Mouse (Mus musculus): Measurements from ENCODE around the gene Coro6.
A peak's percentile ranks its signal among the peaks of the same experiment; 100 is the strongest.

The Coro6 gene

DNA sequence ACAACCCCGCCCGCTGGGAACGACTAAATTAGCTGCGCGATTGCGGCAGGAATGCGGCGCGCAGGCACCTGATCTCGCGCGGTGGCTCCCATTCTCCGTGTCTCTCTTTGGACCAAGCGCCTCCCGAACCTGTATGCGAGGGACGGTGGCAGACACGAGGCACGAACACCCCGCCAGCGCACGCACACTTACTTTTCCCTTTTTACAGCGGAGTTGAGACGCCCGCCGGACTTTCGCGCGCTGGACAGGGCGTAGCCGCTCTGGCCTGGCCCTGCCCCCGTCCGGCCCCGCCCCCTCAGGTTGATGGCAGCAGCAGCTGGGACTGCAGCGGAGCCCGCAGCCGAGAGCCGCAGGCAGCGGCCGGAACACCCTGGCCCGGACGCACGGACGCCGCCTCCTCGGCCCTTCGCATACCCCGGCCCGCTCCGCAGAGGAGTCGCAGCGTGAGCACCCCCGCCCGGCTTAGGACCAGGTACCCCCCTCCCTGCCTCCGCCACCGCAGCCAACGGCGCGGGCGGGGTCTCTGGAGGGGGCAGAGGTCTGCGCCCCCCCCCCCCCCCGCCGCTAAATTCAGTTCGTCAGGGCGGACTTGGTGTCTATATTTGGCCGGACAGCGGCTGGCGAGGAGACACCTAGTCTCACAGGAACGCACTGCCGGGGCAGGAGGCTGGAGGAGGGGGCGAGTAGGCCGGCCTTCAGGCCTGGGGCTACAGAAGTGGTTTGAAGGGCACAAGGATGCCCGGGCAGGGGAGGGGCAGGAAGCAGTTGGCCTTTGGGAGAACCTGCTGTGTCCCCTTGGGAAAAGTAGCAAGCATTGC, at the start of gene Coro6:
Gene Coro6 (plus strand): TSS at position 129 of the 818 bp plus-strand sequence.
- no peak for TF ChIP-seq GATA4 (IDR thresholded peaks at IDR 0.05; ENCODE audit: insufficient replicate concordance, low read length)

DNA sequence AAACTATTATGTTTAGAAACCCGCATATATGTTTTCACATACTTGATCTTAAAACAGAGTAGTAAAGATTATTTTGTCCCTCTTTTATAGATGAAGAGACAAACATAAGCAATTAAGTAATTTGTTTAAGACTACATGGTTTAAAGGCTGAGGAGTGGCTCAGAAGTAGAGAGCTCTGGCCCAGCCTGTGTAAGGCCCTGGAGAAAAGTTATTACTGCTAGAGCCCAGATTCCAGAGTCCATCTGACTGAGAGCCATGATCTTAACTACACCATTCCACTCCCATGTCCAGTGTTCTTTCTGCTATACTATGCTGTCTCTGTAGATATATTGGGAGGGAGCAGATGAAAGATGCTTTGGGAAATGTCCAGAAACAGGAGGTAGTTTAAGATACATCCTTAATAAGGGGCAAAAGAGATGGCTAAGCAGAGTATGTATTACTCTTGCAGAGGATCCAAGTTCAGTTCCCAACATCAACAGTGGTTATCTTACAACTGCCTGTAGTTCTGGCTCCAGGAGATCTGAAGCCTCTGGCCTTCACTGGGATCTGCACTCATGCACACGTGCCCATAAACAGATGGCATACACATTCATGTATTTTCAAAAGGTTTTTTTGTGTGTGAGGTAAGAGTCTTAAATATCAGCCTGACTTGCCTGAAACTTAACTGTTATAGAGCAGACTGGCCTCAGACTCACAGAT, 47.9 kb upstream of the Coro6 start:
- no peak for TF ChIP-seq GATA4 (IDR thresholded peaks at IDR 0.05; ENCODE audit: insufficient replicate concordance, low read length)

DNA sequence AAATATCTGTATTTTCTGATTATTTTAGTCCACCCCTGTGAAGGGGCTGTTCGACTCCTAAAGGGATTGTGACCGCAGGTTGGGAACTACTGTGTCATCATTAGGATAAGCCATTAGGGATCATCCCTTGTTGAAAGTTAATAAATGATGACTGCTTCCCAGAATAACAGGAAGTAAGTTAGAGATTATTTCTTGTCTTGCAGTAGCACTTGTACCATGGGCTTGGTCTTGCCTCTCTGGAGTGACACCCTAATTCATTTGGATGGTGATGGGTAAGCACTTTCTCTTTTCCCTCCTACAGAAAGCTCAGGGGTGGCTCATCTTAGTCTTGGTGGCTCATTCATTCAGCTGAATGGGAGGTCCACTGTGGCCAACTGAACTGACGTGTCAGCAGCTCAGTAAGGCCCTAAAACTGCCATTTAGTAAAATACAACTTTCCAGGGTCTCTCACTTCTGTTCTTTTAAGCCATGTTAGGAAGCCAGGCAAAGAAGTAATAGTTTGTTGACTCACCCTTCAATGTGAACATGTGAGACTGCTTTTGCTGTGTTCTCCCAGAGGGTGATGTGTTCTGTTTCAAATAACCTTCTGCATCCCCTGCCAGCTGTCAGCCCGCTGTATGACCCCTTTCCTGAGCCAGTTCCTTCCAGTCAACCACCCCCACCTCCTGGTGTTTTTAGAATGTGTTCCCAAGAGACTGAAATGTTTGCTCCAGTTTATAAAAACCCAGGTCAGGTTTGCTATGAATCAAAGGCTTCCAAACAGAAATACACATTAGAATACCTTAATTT, 45.8 kb upstream of the Coro6 start:
- TF ChIP-seq GATA4 (IDR thresholded peaks at IDR 0.05; ENCODE audit: insufficient replicate concordance, low read length), result peak; percentile 57; the same call in 1 of the 2 replicates

DNA sequence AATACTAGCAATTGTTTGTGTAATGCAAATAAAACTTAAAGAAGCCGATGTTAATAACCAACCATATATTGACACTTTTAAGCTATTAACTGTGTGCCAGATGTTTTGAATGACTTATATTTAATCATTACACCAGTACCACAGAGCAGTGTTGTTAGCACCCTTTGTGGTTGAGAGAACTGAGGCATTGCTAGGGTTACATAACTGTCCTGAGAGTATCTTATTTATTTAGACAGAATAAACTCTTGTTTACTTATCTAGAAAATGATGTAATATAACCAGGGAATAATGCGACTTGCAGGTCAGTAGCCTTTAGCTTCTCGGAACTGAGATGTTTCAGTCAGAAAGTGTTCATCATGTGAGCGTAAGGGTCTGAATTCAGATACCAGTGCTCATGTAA, 44.2 kb upstream of the Coro6 start:
- 0 out of 2 replicates have a peak, but pooled peaks have one; percentile 33 for TF ChIP-seq GATA4 (IDR thresholded peaks at IDR 0.05; ENCODE audit: insufficient replicate concordance, low read length)

DNA sequence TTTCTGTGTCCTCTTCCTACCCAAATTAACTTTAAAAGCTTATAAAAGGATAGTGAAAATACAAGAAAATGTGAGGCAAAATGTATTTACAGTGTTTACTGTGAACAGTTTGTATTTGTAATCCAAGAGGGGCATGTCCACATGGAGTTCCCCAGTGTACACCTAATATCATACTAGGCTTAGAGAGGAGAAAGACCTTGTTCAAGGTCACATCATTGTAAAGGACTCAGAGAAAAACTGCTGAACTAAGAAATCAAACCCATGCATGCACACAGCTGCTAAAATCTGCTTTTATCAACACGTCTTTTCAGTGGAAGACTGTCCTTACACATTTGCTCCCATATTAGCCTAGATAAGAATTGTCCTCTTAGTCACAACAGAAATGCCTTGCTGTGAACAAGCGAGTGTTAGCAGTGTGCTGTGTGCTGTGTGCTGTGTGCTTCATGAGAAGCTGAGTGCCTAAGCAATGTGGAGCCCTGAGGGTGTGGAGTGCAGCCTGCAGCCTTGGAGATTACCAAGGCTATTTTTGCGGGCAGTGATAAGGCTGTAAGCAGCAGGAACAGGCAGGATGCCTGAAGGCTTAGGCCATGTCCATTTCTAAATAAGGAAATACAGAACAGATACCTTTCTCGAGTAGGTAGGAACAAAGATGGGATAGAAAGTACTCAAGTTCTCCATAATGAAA, 38.9 kb upstream of the Coro6 start:
- TF ChIP-seq GATA4 (IDR thresholded peaks at IDR 0.05; ENCODE audit: insufficient replicate concordance, low read length), result peak; percentile 78; the same call in 1 of the 2 replicates

DNA sequence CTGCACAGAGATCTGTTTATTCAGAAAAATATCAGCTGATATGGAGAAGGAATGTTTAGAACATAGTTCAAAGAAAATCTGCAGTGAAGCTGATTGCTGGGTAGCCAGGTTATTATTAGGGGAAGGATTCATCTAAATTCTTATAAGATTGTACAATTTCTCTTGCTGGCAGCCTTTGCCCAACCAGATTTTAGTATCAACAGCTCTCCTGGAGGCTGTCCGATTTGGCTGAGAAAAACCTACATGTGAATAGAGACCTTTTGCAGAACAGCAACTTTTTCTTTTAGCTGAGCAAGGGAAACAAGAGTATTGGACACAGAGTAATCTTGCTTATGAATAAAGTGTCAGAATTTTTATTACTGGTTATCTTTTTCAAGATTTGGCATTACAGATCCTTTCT, 33.8 kb upstream of the Coro6 start:
- TF ChIP-seq GATA4 (IDR thresholded peaks at IDR 0.05; ENCODE audit: insufficient replicate concordance, low read length), result no peak

DNA sequence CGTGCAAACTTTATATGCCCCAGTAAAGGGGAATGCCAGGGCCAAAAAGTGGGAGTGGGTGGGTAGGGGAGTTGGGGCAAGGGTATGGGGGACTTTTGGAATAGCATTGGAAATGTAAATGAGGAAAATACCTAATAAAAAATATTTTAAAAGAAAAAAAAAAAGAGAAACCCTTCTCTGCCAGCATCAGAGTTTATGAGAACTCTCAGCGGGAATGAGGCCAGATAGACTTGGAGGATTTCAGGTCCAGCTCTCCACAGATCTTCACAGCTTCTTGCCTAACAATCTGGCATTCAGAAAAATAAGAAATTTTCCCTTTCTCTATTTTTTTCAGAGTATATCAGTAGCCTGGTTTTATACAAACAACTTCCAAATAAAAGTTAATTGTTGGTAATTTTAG, 25.2 kb upstream of the Coro6 start:
- no peak for TF ChIP-seq GATA4 (IDR thresholded peaks at IDR 0.05; ENCODE audit: insufficient replicate concordance, low read length)

DNA sequence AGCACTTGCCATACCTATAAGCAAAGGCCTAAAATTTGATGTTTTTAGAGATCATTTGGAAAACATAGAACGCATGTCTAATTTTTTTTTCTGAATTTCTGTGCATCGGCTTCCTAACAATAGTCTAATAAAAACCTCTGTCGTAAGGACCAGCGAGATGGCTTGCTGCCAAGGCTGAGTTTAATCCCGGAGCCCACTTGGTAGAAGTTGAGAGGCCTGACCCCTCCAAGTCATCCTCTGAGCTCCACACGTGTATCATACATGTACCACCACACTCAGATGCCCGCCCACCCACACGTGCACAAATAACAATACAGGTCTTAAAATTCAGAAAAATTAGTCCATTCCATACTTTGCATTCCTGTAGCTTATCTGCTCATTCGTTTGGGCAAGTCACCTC, 22.1 kb upstream of the Coro6 start:
- no peak for TF ChIP-seq GATA4 (IDR thresholded peaks at IDR 0.05; ENCODE audit: insufficient replicate concordance, low read length)

DNA sequence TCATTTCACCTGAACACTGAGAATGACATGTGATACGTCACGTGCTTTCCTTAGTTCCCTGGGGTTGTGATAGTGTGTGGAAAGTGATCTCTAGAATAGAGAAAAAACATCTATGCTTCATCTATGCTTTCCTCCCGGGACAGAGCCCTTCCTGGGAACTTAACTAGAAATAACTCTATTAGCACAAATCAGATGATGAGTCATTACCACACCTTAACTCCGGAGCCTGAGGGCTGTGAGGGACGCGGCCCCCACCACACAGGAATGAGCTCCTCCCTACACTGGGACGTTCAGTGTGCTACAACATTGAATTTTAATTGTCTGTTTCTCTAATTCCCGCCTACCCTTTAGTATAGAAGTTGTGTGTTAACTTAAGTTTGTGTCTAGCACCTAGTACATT, 21.2 kb upstream of the Coro6 start:
- no peak for TF ChIP-seq GATA4 (IDR thresholded peaks at IDR 0.05; ENCODE audit: insufficient replicate concordance, low read length)

DNA sequence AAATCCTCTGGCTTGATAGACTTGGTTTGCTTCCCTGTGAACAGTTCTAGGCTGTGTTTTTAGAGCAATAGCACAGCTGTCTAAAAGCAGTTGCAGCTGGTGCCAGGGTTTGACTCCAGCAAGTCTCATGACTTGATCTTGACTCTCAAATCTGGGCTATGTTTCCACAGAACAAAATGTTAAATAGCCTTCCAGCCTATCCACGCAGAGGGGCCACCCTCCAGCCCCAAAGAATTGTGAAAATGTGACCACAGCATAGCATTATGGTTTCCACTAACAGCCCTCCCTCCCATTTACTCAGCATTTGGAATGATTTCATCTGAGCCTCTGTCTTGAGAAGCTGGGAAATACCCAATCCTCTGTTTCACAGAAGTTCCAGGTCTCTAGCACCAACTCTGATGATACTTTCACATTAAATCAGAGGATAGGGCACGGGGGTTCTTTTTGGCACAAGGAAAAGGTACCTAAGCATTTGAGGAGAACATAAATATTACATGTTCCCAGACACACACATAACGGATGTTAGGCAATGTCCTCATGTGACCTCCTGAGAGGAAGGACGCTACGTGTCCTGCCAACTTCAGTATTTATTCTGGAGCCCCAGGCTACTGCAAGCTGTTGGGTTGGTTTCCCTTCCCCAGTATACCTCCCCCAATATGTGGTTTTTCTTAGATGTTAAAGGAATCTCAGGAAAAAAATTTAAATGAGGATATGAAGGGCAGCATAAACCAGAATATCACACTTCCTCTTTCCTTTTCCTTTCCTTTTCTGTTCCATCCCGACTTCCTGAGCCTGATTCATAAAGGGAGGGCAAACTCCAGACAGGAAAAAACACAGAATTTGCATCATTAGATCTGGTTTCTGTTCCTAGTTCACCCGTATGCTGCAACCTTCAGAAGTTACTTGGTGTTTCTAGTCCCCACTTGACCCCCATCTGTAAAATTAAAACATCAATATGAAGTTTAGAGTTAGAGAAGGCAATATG, 19.7 kb upstream of the Coro6 start:
- TF ChIP-seq GATA4 (IDR thresholded peaks at IDR 0.05; ENCODE audit: insufficient replicate concordance, low read length), result peak; percentile 62; the same call in 1 of the 2 replicates

DNA sequence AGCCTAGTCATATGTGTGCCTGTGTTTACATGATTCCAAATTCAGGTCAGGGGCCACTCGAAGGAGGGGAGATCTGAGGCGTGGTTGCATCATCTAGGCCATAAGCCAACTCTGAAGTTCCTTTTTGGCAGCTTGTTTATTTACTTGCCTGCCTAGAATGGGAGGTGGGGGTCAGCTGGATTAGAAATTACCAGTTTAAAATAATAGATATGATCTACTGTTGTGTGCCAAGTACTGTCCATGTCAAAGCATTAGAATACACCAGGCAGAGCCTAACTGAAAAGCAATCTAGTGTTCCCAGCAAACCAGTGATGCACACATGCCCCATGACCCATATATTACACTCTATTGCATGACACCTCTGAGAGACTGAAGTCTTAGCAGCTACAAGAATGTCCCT, 17.3 kb upstream of the Coro6 start:
- TF ChIP-seq GATA4 (IDR thresholded peaks at IDR 0.05; ENCODE audit: insufficient replicate concordance, low read length), result no peak

DNA sequence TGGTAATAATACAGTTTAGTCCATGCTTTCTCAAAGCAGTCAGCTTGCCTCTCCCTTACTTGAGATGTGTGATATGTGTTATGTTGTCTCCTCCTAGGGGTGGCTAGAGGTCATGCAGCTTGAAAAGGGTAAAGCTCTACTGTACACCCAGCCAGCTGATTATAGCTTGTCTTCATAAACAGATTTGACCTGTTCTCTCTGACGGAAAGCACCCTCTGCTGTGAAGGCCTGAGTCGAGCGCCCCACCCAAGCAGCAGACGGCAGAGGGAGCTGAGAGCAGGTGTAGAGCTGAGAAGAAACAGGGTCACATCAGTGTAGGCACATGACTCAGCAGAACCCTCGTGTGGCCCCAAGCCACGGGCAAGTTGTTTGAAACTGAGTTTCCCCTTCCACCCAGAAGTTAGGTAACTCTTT, 15.6 kb upstream of the Coro6 start:
- no peak for TF ChIP-seq GATA4 (IDR thresholded peaks at IDR 0.05; ENCODE audit: insufficient replicate concordance, low read length)

DNA sequence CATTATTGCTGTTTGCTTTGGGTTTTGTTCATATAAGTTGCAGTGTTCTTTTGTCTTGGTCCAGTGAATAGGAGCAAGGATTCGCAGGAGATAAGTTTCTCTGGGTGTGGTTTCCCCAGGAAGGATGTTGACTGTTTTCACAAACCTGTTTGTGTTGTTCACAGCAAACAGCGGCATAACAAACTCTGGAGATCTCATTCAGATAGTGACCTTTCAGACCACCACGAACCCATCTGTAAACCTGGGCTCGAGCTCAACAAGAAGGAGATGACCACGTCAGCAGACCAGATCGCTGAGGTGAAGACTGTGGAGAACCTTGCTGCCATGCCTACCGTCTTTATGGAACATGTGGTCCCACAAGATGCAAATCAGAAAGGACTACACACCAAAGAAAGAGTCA, 13.0 kb upstream of the Coro6 start:
- TF ChIP-seq GATA4 (IDR thresholded peaks at IDR 0.05; ENCODE audit: insufficient replicate concordance, low read length), result peak; percentile 19; the same call in 1 of the 2 replicates

DNA sequence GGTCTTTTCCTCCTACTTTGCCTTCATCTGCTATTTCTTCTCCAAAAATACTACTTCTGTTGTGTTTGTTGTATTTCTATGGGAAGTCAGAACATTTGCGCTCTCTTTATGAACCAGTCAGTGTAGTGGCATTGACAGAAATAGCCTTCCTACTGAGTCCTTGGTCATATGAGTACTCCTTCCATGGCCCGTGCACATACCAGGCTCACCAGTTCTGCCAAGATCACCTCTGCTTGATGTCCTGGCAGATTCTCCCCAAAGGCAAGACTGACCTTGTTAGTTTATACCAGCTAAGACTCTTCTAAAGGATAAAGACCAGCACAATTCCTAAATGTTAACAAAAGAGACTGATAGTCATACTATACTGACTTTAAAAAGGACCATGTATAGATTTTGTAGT, 10.5 kb upstream of the Coro6 start:
- no peak for TF ChIP-seq GATA4 (IDR thresholded peaks at IDR 0.05; ENCODE audit: insufficient replicate concordance, low read length)
